Mouse (Mus musculus): ENCODE results near the gene Vmn2r-ps159. TPM values are rescaled to one million over a fixed set of nuclear protein-coding genes. Genes with fewer than 3 reads are reported as not detected.
"Not testable (repeated sequence)": the region's sequence is repeated elsewhere in the genome, so short reads cannot be mapped to it uniquely, and the experiment has no call there.

Gene Vmn2r-ps159
- not detected in 2 replicates for polyA plus RNA-seq (2015; fragmentation: Nextera tagmentation; extraction: Ambion mirVana)

- not testable (repeated sequence) for H3K36me3 ChIP-seq (ENCODE audit: control insufficient read depth, insufficient read depth, low read length); H3K4me1 ChIP-seq (replicated peaks; ENCODE audit: control insufficient read depth, insufficient read depth, low read length); H3K4me2 ChIP-seq (ENCODE audit: low read depth, low read length); H3K27ac ChIP-seq (ENCODE audit: low read length); H3K27me3 ChIP-seq (ENCODE audit: control insufficient read depth, insufficient read depth, low read depth, low read length); ATAC-seq (ENCODE audit: low read depth); H3K4me3 ChIP-seq (ENCODE audit: low read length); H3K9me3 ChIP-seq (ENCODE audit: control insufficient read depth, low read length); H3K9ac ChIP-seq (ENCODE audit: low read length)
- WGBS = 66% methylated on average over 3 of the region's 3 CpGs
These were observed at the start of gene Vmn2r-ps159 for GRCm38 (mm10) chr4:156330803-156331202. Vmn2r-ps159 (plus strand) TSS chr4:156331103.

GRCm38 (mm10) chr4:156341601-156342504, 10.9 kb downstream of the Vmn2r-ps159 start:
- not testable (repeated sequence) for H3K4me2 ChIP-seq (ENCODE audit: low read depth, low read length); H3K27me3 ChIP-seq (ENCODE audit: control insufficient read depth, insufficient read depth, low read depth, low read length); H3K9me3 ChIP-seq (ENCODE audit: control insufficient read depth, low read length); H3K4me3 ChIP-seq (ENCODE audit: low read length); H3K36me3 ChIP-seq (ENCODE audit: control insufficient read depth, insufficient read depth, low read length); H3K27ac ChIP-seq (ENCODE audit: low read length); H3K9ac ChIP-seq (ENCODE audit: low read length); H3K4me1 ChIP-seq (replicated peaks; ENCODE audit: control insufficient read depth, insufficient read depth, low read length)
- 76% methylated on average over 4 of the region's 4 CpGs for whole genome bisulfite sequencing
- peak; percentile 59; the same call in 1 of the 2 replicates for ATAC-seq (ENCODE audit: low read depth)

- no peaks in the 10 kb centered on the region for H3K4me1 ChIP-seq (replicated peaks; ENCODE audit: control insufficient read depth, insufficient read depth, low read length)
- peak; percentile 76 for ATAC-seq (ENCODE audit: low read depth)
- no peak overlapping the region for H3K27ac ChIP-seq (ENCODE audit: low read length)
- H3K9me3 ChIP-seq (ENCODE audit: control insufficient read depth, low read length) = peaks cover 9% of the 10 kb centered on the region
- H3K36me3 ChIP-seq (ENCODE audit: control insufficient read depth, insufficient read depth, low read length) = no peaks in the 10 kb centered on the region
- no peak overlapping the region for H3K9ac ChIP-seq (ENCODE audit: low read length)
- H3K4me2 ChIP-seq (ENCODE audit: low read depth, low read length) = no peak overlapping the region
- 86% methylated on average over 2 of the region's 2 CpGs for WGBS
- no peak overlapping the region for H3K4me3 ChIP-seq (ENCODE audit: low read length)
- H3K27me3 ChIP-seq (ENCODE audit: control insufficient read depth, insufficient read depth, low read depth, low read length) = no peaks in the 10 kb centered on the region
These were observed 11.8 kb downstream of the Vmn2r-ps159 start for GRCm38 (mm10) chr4:156342569-156343325.

GRCm38 (mm10) chr4:156343332-156343731, 12.4 kb downstream of the Vmn2r-ps159 start:
- H3K4me3 ChIP-seq (ENCODE audit: low read length) = no peak overlapping the region
- 90% methylated on average over 1 of the region's 1 CpGs for WGBS
- peak; percentile 45 for ATAC-seq (ENCODE audit: low read depth)

GRCm38 (mm10) chr4:156356756-156357437, 26.0 kb downstream of the Vmn2r-ps159 start:
- H3K9ac ChIP-seq (ENCODE audit: low read length); H3K27me3 ChIP-seq (ENCODE audit: control insufficient read depth, insufficient read depth, low read depth, low read length); H3K4me2 ChIP-seq (ENCODE audit: low read depth, low read length); H3K9me3 ChIP-seq (ENCODE audit: control insufficient read depth, low read length); H3K36me3 ChIP-seq (ENCODE audit: control insufficient read depth, insufficient read depth, low read length); H3K4me1 ChIP-seq (replicated peaks; ENCODE audit: control insufficient read depth, insufficient read depth, low read length); H3K27ac ChIP-seq (ENCODE audit: low read length); H3K4me3 ChIP-seq (ENCODE audit: low read length): not testable (repeated sequence)
- 59% methylated on average over 3 of the region's 3 CpGs for WGBS
- 0 out of 2 replicates have a peak, but pooled peaks have one; percentile 20 for ATAC-seq (ENCODE audit: low read depth)

More at GRCm38 (mm10) chr4:156343332-156343731, 12.4 kb downstream of the Vmn2r-ps159 start:
- Histone ChIP-seq H3K27ac (ENCODE audit: low read length) (no peak overlapping the region), H3K4me1 (replicated peaks; ENCODE audit: control insufficient read depth, insufficient read depth, low read length) (no peaks in the 10 kb centered on the region), H3K4me2 (ENCODE audit: low read depth, low read length) (no peak overlapping the region), H3K9me3 (ENCODE audit: control insufficient read depth, low read length) (peaks cover 9% of the 10 kb centered on the region), H3K27me3 (ENCODE audit: control insufficient read depth, insufficient read depth, low read depth, low read length) (no peaks in the 10 kb centered on the region), H3K9ac (ENCODE audit: low read length) (no peak overlapping the region), H3K36me3 (ENCODE audit: control insufficient read depth, insufficient read depth, low read length) (no peaks in the 10 kb centered on the region)

Other genes starting within 250 kb of the Vmn2r-ps159 start
- gene 9430015G10Rik, start 221.1 kb upstream of the Vmn2r-ps159 start, polyA plus RNA-seq (2015; fragmentation: Nextera tagmentation; extraction: Ambion mirVana) = 37.9 and 42.0 TPM in 2 replicates
- 0.24 and 0.33 TPM in 2 replicates for gene Rnf223, start 200.6 kb upstream of the Vmn2r-ps159 start, polyA plus RNA-seq (2015; fragmentation: Nextera tagmentation; extraction: Ambion mirVana)
- gene Agrn, start 133.6 kb upstream of the Vmn2r-ps159 start, polyA plus RNA-seq (2015; fragmentation: Nextera tagmentation; extraction: Ambion mirVana) = 85.6 and 86.5 TPM in 2 replicates
- gene Isg15, start 130.3 kb upstream of the Vmn2r-ps159 start, polyA plus RNA-seq (2015; fragmentation: Nextera tagmentation; extraction: Ambion mirVana) = 1.7 and 3.1 TPM in 2 replicates
- gene AW011738, start 127.8 kb upstream of the Vmn2r-ps159 start, polyA plus RNA-seq (2015; fragmentation: Nextera tagmentation; extraction: Ambion mirVana) = 2.9 and 3.4 TPM in 2 replicates
- 0.45 and 0.91 TPM in 2 replicates for gene Perm1, start 115.2 kb upstream of the Vmn2r-ps159 start, polyA plus RNA-seq (2015; fragmentation: Nextera tagmentation; extraction: Ambion mirVana)
- gene Plekhn1, start 96.2 kb upstream of the Vmn2r-ps159 start, polyA plus RNA-seq (2015; fragmentation: Nextera tagmentation; extraction: Ambion mirVana) = 18.5 and 22.8 TPM in 2 replicates
- gene Noc2l, start 95.1 kb upstream of the Vmn2r-ps159 start, polyA plus RNA-seq (2015; fragmentation: Nextera tagmentation; extraction: Ambion mirVana) = 51.3 and 51.6 TPM in 2 replicates
- gene Samd11, start 75.4 kb upstream of the Vmn2r-ps159 start, polyA plus RNA-seq (2015; fragmentation: Nextera tagmentation; extraction: Ambion mirVana) = 0.29 and 0.72 TPM in 2 replicates

Measured in lung, embryonic 16.5 days (tissue).